Mouse (Mus musculus) heart, adult 2 months (tissue): ENCODE measurements around the gene Nat9. TPM values are rescaled to one million over a fixed set of nuclear protein-coding genes. Genes with fewer than 3 reads are reported as not detected.

Source experiments
- DNase-seq, 2 experiments: peaks; one replicate each; pipeline ENCODE4 v3.0.0; 2021
- H3K27ac ChIP-seq: fragments of 200-600 bp; 2 replicates; pipeline ENCODE4 v1.8.1; 2022
- H3K27me3 ChIP-seq: fragments of 200-500 bp; 2 replicates; pipeline ENCODE4 v1.6.1; 2012; ENCODE audit warnings: mild to moderate bottlenecking, low read length, inconsistent platforms, mixed read lengths; ENCODE audit not compliant: control insufficient read depth, insufficient read depth
- H3K36me3 ChIP-seq: fragments of 200-500 bp; 2 replicates; pipeline ENCODE4 v1.6.1; 2012; ENCODE audit warnings: low read length, inconsistent platforms; ENCODE audit not compliant: control insufficient read depth, insufficient read depth
- H3K4me1 ChIP-seq: fragments of 200-500 bp; 2 replicates; pipeline ENCODE4 v1.6.1; 2011; ENCODE audit warnings: low read length; ENCODE audit not compliant: control insufficient read depth, insufficient read depth
- H3K4me3 ChIP-seq: fragments of 200-600 bp; 2 replicates; pipeline ENCODE4 v1.8.1; 2022
- H3K79me2 ChIP-seq: fragments of 200-500 bp; replicated peaks from 2 replicates; pipeline ENCODE4 v1.6.1; 2012; ENCODE audit warnings: mild to moderate bottlenecking, inconsistent platforms, low read length, moderate library complexity, mixed read lengths; ENCODE audit not compliant: control insufficient read depth, insufficient read depth
- H3K9ac ChIP-seq: fragments of 200-500 bp; 2 replicates; pipeline ENCODE4 v1.6.1; 2012; ENCODE audit warnings: low read depth, mild to moderate bottlenecking, control low read depth, inconsistent platforms, low read length, mixed read lengths
- CTCF ChIP-seq: fragments of 200-600 bp; IDR thresholded peaks from 2 replicates; pipeline ENCODE4 v1.8.1; 2022; ENCODE audit warnings: antibody characterized with exemption, mild to moderate bottlenecking, moderate library complexity
- EP300 ChIP-seq: fragments of 200-500 bp; IDR thresholded peaks from 2 replicates; pipeline ENCODE4 v1.6.1; 2011; ENCODE audit warnings: low read depth, low read length, control low read depth; ENCODE audit not compliant: insufficient read depth
- POLR2A ChIP-seq: fragments of 200-500 bp; IDR thresholded peaks from 2 replicates; pipeline ENCODE4 v1.6.1; 2011; ENCODE audit warnings: mild to moderate bottlenecking, low read depth, low read length, control low read depth; ENCODE audit not compliant: insufficient read depth
- WGBS: fragments of 180-500 bp; shearing (Covaris S2); methylation state at CpG from one replicate; pipeline ENCODE4 v1.1.7; 2018; 5-methylcytosine and 5-hydroxymethylcytosine counted together
- intact Hi-C: fragments of 180-260 bp; cut with DNase I; formaldehyde crosslinking; loops from one replicate; pipeline ENCODE4 v1.15.1; 2025
- polyA plus RNA-seq: library from polyadenylated mRNA; depleted of rRNA; stranded (reverse); fragments of >200 nt; gene quantifications from 2 replicates; pipeline ENCODE4 v1.2.3, GENCODE M21; 2012
- total RNA-seq, 2 experiments: library from RNA; stranded (reverse); gene quantifications; 2 replicates each; pipeline ENCODE4 v1.2.3; 2021

The Nat9 gene
- total and polyA plus RNA-seq, 3 experiments, result 18.5 to 23.6 (median 20.2) TPM

- 44% methylated on average over 14 of the region's 14 CpGs for WGBS
- intact Hi-C loops, result no loop called here
- DNase-seq, result peak in 1 of 2 experiments; percentile 44
- H3K9ac ChIP-seq, result no peak overlapping the region
- peaks cover 7% of the 10 kb centered on the region for H3K4me1 ChIP-seq
- no peaks in the 10 kb centered on the region for H3K79me2 ChIP-seq
- TF ChIP-seq POLR2A, result no peak
- no peak for TF ChIP-seq CTCF
- TF ChIP-seq EP300, result no peak
- H3K27ac ChIP-seq, result no peak overlapping the region
- no peaks in the 10 kb centered on the region for H3K27me3 ChIP-seq
- H3K36me3 ChIP-seq, result no peaks in the 10 kb centered on the region
- no peak overlapping the region for H3K4me3 ChIP-seq
Measured at GRCm38 (mm10) chr11:115226811-115227491, 39.3 kb upstream of the Nat9 start.

GRCm38 (mm10) chr11:115225301-115225700, 37.6 kb upstream of the Nat9 start:
- H3K4me1 ChIP-seq, result peaks cover 7% of the 10 kb centered on the region

GRCm38 (mm10) chr11:115224889-115225288, 37.2 kb upstream of the Nat9 start:
- Histone ChIP-seq H3K27me3 (no peaks in the 10 kb centered on the region), H3K36me3 (no peaks in the 10 kb centered on the region), H3K79me2 (no peaks in the 10 kb centered on the region), H3K27ac (no peak overlapping the region), H3K4me3 (no peak overlapping the region), H3K4me1 (peaks cover 7% of the 10 kb centered on the region), H3K9ac (no peak overlapping the region)
- TF ChIP-seq POLR2A (no peak), EP300 (no peak), CTCF (peak; percentile 69)
- peak; percentile 28 to 61 for DNase-seq
- intact Hi-C loops, result no loop called here
- 48% methylated on average over 8 of the region's 8 CpGs for whole genome bisulfite sequencing

More at GRCm38 (mm10) chr11:115225301-115225700, 37.6 kb upstream of the Nat9 start:
- TF ChIP-seq CTCF, result no peak
- no peak for TF ChIP-seq EP300
- no peak for TF ChIP-seq POLR2A
- Histone ChIP-seq H3K27ac (no peak overlapping the region), H3K4me3 (no peak overlapping the region), H3K27me3 (no peaks in the 10 kb centered on the region), H3K79me2 (no peaks in the 10 kb centered on the region), H3K9ac (no peak overlapping the region), H3K36me3 (no peaks in the 10 kb centered on the region)
- WGBS, result 73% methylated on average over 6 of the region's 6 CpGs
- intact Hi-C loops, result no loop called here
- no peak for DNase-seq

GRCm38 (mm10) chr11:115223877-115224276, 36.2 kb upstream of the Nat9 start:
- DNase-seq, result no peak
- WGBS, result 53% methylated on average over 6 of the region's 6 CpGs
- TF ChIP-seq CTCF (no peak), EP300 (no peak), POLR2A (no peak)
- Histone ChIP-seq H3K79me2 (no peaks in the 10 kb centered on the region), H3K27ac (no peak overlapping the region), H3K9ac (no peak overlapping the region), H3K36me3 (no peaks in the 10 kb centered on the region), H3K4me1 (peaks cover 13% of the 10 kb centered on the region), H3K27me3 (no peaks in the 10 kb centered on the region), H3K4me3 (no peak overlapping the region)
- intact Hi-C loops, result no loop called here

GRCm38 (mm10) chr11:115223451-115223850, 35.8 kb upstream of the Nat9 start:
- intact Hi-C loops, result no loop called here
- Histone ChIP-seq H3K27ac (no peak overlapping the region), H3K27me3 (no peaks in the 10 kb centered on the region), H3K4me3 (no peak overlapping the region), H3K79me2 (no peaks in the 10 kb centered on the region), H3K36me3 (no peaks in the 10 kb centered on the region), H3K9ac (no peak overlapping the region), H3K4me1 (peaks cover 14% of the 10 kb centered on the region)
- no peak for DNase-seq
- WGBS, result 75% methylated on average over 11 of the region's 11 CpGs
- TF ChIP-seq CTCF (no peak), POLR2A (no peak), EP300 (no peak)

- H3K4me3 ChIP-seq, result no peak overlapping the region
- H3K9ac ChIP-seq, result no peak overlapping the region
- peaks cover 14% of the 10 kb centered on the region for H3K4me1 ChIP-seq
Measured at GRCm38 (mm10) chr11:115222570-115222969, 34.9 kb upstream of the Nat9 start.

More at GRCm38 (mm10) chr11:115222570-115222969, 34.9 kb upstream of the Nat9 start:
- no peak overlapping the region for H3K27ac ChIP-seq
- WGBS, result 31% methylated on average over 5 of the region's 5 CpGs
- H3K27me3 ChIP-seq, result no peaks in the 10 kb centered on the region
- no peak for DNase-seq
- H3K79me2 ChIP-seq, result no peaks in the 10 kb centered on the region
- TF ChIP-seq CTCF (0 out of 2 replicates have a peak, but pooled peaks have one; percentile 2), EP300 (0 out of 2 replicates have a peak, but pooled peaks have one; percentile 38), POLR2A (no peak)
- intact Hi-C loops, result no loop called here
- H3K36me3 ChIP-seq, result no peaks in the 10 kb centered on the region
